Mouse (Mus musculus): ENCODE results near the gene Aox2. TPM values are rescaled to one million over a fixed set of nuclear protein-coding genes. Genes with fewer than 3 reads are reported as not detected.

Gene Aox2
- polyA plus RNA-seq, 1 experiment from 2014 or later = not detected

- H3K9me3 ChIP-seq (ENCODE audit: control insufficient read depth, low read length) = no peaks in the 10 kb centered on the region
- H3K4me2 ChIP-seq (ENCODE audit: low read depth, severe bottlenecking) = no peak overlapping the region
- no peak overlapping the region for H3K4me3 ChIP-seq (ENCODE audit: low read depth, low read length)
- ATAC-seq (ENCODE audit: insufficient number of reproducible peaks, low FRiP score, low TSS enrichment, low read depth) (no peak), DNase-seq (ENCODE audit: low spot score) (no peak)
- no peak overlapping the region for H3K9ac ChIP-seq (ENCODE audit: low read length)
- H3K4me1 ChIP-seq (ENCODE audit: control insufficient read depth, insufficient read depth, low read length) = no peaks in the 10 kb centered on the region
- no peaks in the 10 kb centered on the region for H3K27me3 ChIP-seq (ENCODE audit: control insufficient read depth, insufficient read depth, low read length)
- 76% methylated on average over 7 of the region's 7 CpGs for WGBS
- H3K27ac ChIP-seq (replicated peaks; ENCODE audit: low read depth, low read length) = no peak overlapping the region
- H3K36me3 ChIP-seq (ENCODE audit: control insufficient read depth, insufficient read depth, low read length) = no peaks in the 10 kb centered on the region
These were observed 387 bp downstream of the Aox2 start for GRCm38 (mm10) chr1:58278513-58278912.

DNA sequence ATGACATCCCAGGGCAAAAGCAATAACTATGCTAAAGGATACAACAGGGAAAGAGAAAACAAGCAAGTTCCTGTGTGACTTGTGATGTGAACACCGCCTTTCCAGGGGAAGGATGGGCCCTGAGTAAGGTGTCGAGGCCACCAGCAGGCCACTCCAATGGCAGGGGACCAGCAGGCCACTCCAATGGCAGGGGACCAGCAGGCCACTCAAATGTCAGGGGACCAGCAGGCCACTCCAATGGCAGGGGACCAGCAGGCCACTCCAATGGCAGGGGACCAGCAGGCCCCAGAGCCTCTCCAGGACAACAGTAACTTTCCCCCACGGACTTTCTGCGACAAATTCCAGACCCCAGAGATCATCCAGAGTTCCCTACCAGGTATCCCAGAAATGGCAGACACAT, 2.3 kb downstream of the Aox2 start:
- no peaks in the 10 kb centered on the region for H3K27me3 ChIP-seq (ENCODE audit: control insufficient read depth, insufficient read depth, low read length)
- H3K4me1 ChIP-seq (ENCODE audit: control insufficient read depth, insufficient read depth, low read length) = no peaks in the 10 kb centered on the region
- H3K9ac ChIP-seq (ENCODE audit: low read length) = no peak overlapping the region
- no peaks in the 10 kb centered on the region for H3K36me3 ChIP-seq (ENCODE audit: control insufficient read depth, insufficient read depth, low read length)
- no peak overlapping the region for H3K27ac ChIP-seq (replicated peaks; ENCODE audit: low read depth, low read length)
- WGBS = 76% methylated on average over 4 of the region's 4 CpGs
- no peak overlapping the region for H3K4me3 ChIP-seq (ENCODE audit: low read depth, low read length)
- ATAC-seq (ENCODE audit: insufficient number of reproducible peaks, low FRiP score, low TSS enrichment, low read depth) = no peak
- no peaks in the 10 kb centered on the region for H3K9me3 ChIP-seq (ENCODE audit: control insufficient read depth, low read length)
- DNase-seq (ENCODE audit: low spot score) = no peak
- H3K4me2 ChIP-seq (ENCODE audit: low read depth, severe bottlenecking) = no peak overlapping the region

DNA sequence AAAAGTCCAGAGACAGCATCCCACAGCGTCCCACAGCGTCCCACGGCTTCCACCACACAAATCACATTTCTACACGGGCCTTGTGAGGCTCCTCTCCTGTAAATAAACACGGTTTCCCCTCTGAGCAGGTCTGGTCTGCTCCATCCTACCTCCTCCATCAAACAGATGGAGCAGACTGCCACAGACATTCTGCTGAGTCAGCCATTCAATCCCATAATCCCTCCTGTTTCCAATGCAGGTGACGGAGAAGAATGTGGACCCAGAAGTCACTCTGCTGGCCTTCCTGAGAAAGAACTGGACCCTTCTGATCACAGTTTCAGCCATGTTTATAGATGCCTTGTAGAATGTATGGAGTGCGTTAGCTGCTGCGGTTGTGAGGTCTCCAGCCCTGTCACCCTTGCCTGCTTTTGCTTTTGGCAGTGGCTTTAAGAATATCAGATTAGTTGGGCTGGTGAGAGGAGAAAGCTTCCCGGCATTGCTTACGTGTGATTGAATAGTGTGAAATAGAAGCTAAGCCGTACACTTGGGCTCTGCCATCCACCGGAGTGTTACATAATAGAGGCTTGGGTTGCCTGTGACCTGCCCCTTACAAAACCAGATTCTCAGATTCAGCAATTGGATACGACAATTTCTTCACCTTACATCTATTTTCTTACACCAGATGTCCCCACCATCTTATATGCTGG, 3.0 kb downstream of the Aox2 start:
- ATAC-seq (ENCODE audit: insufficient number of reproducible peaks, low FRiP score, low TSS enrichment, low read depth) = no peak
- no peak overlapping the region for H3K4me2 ChIP-seq (ENCODE audit: low read depth, severe bottlenecking)
- H3K27ac ChIP-seq (replicated peaks; ENCODE audit: low read depth, low read length) = no peak overlapping the region
- H3K9ac ChIP-seq (ENCODE audit: low read length) = no peak overlapping the region
- H3K4me1 ChIP-seq (ENCODE audit: control insufficient read depth, insufficient read depth, low read length) = no peaks in the 10 kb centered on the region
- 83% methylated on average over 13 of the region's 13 CpGs for WGBS
- H3K4me3 ChIP-seq (ENCODE audit: low read depth, low read length) = no peak overlapping the region
- H3K36me3 ChIP-seq (ENCODE audit: control insufficient read depth, insufficient read depth, low read length) = no peaks in the 10 kb centered on the region
- H3K9me3 ChIP-seq (ENCODE audit: control insufficient read depth, low read length) = no peaks in the 10 kb centered on the region
- H3K27me3 ChIP-seq (ENCODE audit: control insufficient read depth, insufficient read depth, low read length) = no peaks in the 10 kb centered on the region
- no peak for DNase-seq (ENCODE audit: low spot score)

DNA sequence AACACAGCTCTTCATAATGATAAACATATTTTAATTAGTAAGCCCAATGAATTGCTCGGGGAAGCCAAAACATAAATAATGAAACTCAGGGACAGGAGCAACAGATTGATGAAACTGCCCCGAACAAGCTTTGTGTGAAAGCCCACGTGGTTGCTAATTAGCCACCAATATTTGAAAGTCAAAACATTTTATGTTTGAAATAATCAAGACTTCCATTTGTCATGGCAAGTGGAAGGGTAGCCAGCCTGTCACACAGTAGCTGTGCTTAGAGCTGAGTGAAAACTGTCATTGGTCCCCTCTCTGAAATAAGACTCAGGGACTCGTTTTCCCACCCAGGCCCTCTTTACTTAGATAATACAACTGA, 3.5 kb downstream of the Aox2 start:
- no peak overlapping the region for H3K27ac ChIP-seq (replicated peaks; ENCODE audit: low read depth, low read length)
- no peak for DNase-seq (ENCODE audit: low spot score)
- no peaks in the 10 kb centered on the region for H3K27me3 ChIP-seq (ENCODE audit: control insufficient read depth, insufficient read depth, low read length)
- no peak overlapping the region for H3K4me3 ChIP-seq (ENCODE audit: low read depth, low read length)
- H3K36me3 ChIP-seq (ENCODE audit: control insufficient read depth, insufficient read depth, low read length) = no peaks in the 10 kb centered on the region
- no peak overlapping the region for H3K4me2 ChIP-seq (ENCODE audit: low read depth, severe bottlenecking)
- 71% methylated on average over 4 of the region's 4 CpGs for WGBS
- no peaks in the 10 kb centered on the region for H3K4me1 ChIP-seq (ENCODE audit: control insufficient read depth, insufficient read depth, low read length)
- no peak overlapping the region for H3K9ac ChIP-seq (ENCODE audit: low read length)
- H3K9me3 ChIP-seq (ENCODE audit: control insufficient read depth, low read length) = no peaks in the 10 kb centered on the region
- no peak for ATAC-seq (ENCODE audit: insufficient number of reproducible peaks, low FRiP score, low TSS enrichment, low read depth)

- no peaks in the 10 kb centered on the region for H3K36me3 ChIP-seq (ENCODE audit: control insufficient read depth, insufficient read depth, low read length)
- no peak overlapping the region for H3K4me2 ChIP-seq (ENCODE audit: low read depth, severe bottlenecking)
- no peaks in the 10 kb centered on the region for H3K9me3 ChIP-seq (ENCODE audit: control insufficient read depth, low read length)
- ATAC-seq (ENCODE audit: insufficient number of reproducible peaks, low FRiP score, low TSS enrichment, low read depth) = no peak
- H3K4me3 ChIP-seq (ENCODE audit: low read depth, low read length) = no peak overlapping the region
- WGBS = 73% methylated on average over 7 of the region's 7 CpGs
- no peak for DNase-seq (ENCODE audit: low spot score)
- H3K27ac ChIP-seq (replicated peaks; ENCODE audit: low read depth, low read length) = no peak overlapping the region
- H3K4me1 ChIP-seq (ENCODE audit: control insufficient read depth, insufficient read depth, low read length) = no peaks in the 10 kb centered on the region
- H3K27me3 ChIP-seq (ENCODE audit: control insufficient read depth, insufficient read depth, low read length) = no peaks in the 10 kb centered on the region
- no peak overlapping the region for H3K9ac ChIP-seq (ENCODE audit: low read length)
These were observed 6.4 kb downstream of the Aox2 start for GRCm38 (mm10) chr1:58284505-58284904.

- ATAC-seq (ENCODE audit: insufficient number of reproducible peaks, low FRiP score, low TSS enrichment, low read depth) = no peak
- Histone ChIP-seq H3K9ac (ENCODE audit: low read length) (no peak overlapping the region), H3K9me3 (ENCODE audit: control insufficient read depth, low read length) (no peaks in the 10 kb centered on the region), H3K4me3 (ENCODE audit: low read depth, low read length) (no peak overlapping the region), H3K27ac (replicated peaks; ENCODE audit: low read depth, low read length) (no peak overlapping the region), H3K36me3 (ENCODE audit: control insufficient read depth, insufficient read depth, low read length) (no peaks in the 10 kb centered on the region), H3K4me2 (ENCODE audit: low read depth, severe bottlenecking) (no peak overlapping the region), H3K27me3 (ENCODE audit: control insufficient read depth, insufficient read depth, low read length) (no peaks in the 10 kb centered on the region), H3K4me1 (ENCODE audit: control insufficient read depth, insufficient read depth, low read length) (no peaks in the 10 kb centered on the region)
- WGBS = 81% methylated on average over 3 of the region's 3 CpGs
- no peak for DNase-seq (ENCODE audit: low spot score)
These were observed 10.0 kb downstream of the Aox2 start for GRCm38 (mm10) chr1:58288091-58288490.

GRCm38 (mm10) chr1:58289863-58290469, 11.8 kb downstream of the Aox2 start:
- H3K9ac ChIP-seq (ENCODE audit: low read length) = no peak overlapping the region
- no peak overlapping the region for H3K4me2 ChIP-seq (ENCODE audit: low read depth, severe bottlenecking)
- H3K9me3 ChIP-seq (ENCODE audit: control insufficient read depth, low read length) = no peaks in the 10 kb centered on the region
- WGBS = 69% methylated on average over 16 of the region's 16 CpGs
- no peak overlapping the region for H3K27ac ChIP-seq (replicated peaks; ENCODE audit: low read depth, low read length)
- DNase-seq (ENCODE audit: low spot score) = no peak
- no peaks in the 10 kb centered on the region for H3K27me3 ChIP-seq (ENCODE audit: control insufficient read depth, insufficient read depth, low read length)
- H3K4me1 ChIP-seq (ENCODE audit: control insufficient read depth, insufficient read depth, low read length) = no peaks in the 10 kb centered on the region
- no peak for ATAC-seq (ENCODE audit: insufficient number of reproducible peaks, low FRiP score, low TSS enrichment, low read depth)
- H3K36me3 ChIP-seq (ENCODE audit: control insufficient read depth, insufficient read depth, low read length) = no peaks in the 10 kb centered on the region
- H3K4me3 ChIP-seq (ENCODE audit: low read depth, low read length) = no peak overlapping the region

DNA sequence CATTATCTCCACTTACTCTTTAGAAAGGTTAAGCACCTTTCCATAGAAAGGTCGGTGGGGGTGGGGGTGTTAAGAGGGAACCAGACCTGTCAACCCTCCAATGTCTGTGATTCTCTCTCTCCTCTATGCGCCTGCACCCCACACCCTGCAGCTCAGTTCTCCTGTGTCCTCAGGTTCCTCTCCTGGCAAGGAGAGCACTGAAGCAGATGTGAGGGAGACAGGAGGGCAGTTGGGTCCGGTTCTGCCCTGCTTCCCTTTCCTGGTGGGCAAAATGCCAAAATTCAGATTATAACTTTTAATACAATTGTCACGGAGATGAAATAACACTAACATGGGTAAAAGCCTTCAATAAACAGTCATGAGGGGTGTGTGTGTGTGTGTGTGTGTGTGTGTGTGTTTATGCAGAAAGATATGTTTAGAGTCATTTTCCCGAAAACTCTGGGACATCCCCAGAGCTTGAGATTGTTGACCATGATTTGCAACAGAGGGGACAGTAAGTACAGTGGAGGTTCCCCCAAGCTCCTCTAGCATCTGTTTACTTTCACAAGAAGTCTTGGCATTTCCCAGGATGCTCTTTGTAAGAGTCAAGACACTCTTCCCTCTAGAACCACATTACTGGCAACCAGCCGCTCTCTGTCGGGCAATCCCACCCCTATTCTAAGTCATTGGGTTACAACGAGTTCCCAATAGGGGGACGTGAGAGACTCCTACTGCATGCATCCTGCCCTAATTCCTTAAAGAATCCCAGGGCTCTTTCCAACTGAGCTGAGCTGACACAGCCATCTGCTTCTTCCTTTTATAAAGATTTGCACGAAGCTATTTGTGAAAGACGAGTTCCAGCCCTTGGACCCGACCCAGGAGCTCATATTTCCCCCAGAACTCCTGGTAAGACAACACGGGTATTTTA, 13.5 kb downstream of the Aox2 start:
- H3K4me2 ChIP-seq (ENCODE audit: low read depth, severe bottlenecking) = no peak overlapping the region
- H3K27ac ChIP-seq (replicated peaks; ENCODE audit: low read depth, low read length) = no peak overlapping the region
- no peak overlapping the region for H3K4me3 ChIP-seq (ENCODE audit: low read depth, low read length)
- no peak overlapping the region for H3K9ac ChIP-seq (ENCODE audit: low read length)
- DNase-seq (ENCODE audit: low spot score) = no peak
- ATAC-seq (ENCODE audit: insufficient number of reproducible peaks, low FRiP score, low TSS enrichment, low read depth) = no peak
- no peaks in the 10 kb centered on the region for H3K27me3 ChIP-seq (ENCODE audit: control insufficient read depth, insufficient read depth, low read length)
- no peaks in the 10 kb centered on the region for H3K36me3 ChIP-seq (ENCODE audit: control insufficient read depth, insufficient read depth, low read length)
- H3K4me1 ChIP-seq (ENCODE audit: control insufficient read depth, insufficient read depth, low read length) = no peaks in the 10 kb centered on the region
- WGBS = 63% methylated on average over 13 of the region's 13 CpGs
- H3K9me3 ChIP-seq (ENCODE audit: control insufficient read depth, low read length) = no peaks in the 10 kb centered on the region

Data from limb, embryonic 11.5 days (tissue).